26 mouse cellular contexts compared by ENCODE assay signal in the genomic region with DNA sequence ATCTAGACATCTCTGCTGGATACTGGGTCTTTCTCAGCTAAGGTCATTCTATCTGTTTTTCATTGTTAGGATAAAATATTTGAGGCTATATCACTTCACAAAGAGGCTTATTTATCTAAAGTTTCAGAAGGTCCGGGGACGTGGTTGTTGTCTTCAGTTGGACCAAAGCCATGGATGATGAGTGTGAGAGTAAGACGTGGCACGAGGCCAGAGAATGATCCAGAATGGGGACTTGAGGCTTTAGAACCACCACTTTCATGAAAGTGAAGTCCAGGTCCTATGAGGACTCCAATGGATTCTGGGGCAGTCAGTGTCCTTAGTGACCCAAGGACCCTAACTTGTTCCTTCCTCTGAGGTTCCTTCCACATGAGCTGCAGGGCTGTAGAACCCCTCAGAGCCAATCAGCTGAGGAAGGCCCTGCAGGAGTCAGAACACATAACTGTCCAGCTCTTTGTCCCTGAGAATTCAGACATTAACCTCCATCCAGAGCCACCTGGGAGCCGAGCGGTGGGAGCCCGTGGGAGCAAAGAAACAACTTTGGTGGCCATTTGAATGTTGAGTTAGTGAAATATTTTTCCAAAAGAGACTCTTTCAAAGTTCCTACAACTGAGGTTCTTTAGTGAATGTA. TPM values are rescaled to one million over a fixed set of nuclear protein-coding genes. Genes with fewer than 3 reads are reported as not detected.
DNase-seq lines count a peak whose midpoint lies in the region; ATAC-seq and TF ChIP-seq lines count a peak whose summit lies in the region.
"Had no signal": no experiment of that assay in that cellular context is flagged by ENCODE, and none has a peak within 500 bp of the region (broad histone marks: within the 10 kb centered on the region; RNA-seq: fewer than 3 reads in every experiment).

No protein-coding gene starts in this region.

- DNase-seq in heart, embryonic 10.5 days (ENCODE audit: low spot score) = peak; percentile 38
- no peak for DNase-seq in heart, postnatal 36 days
- DNase-seq in MEL (ENCODE audit: low read depth, low spot score) = peak; percentile 61
- no peak for DNase-seq in adrenal gland, adult 18-20 months (ENCODE audit: low spot score in 2 of 2)
- no peak for DNase-seq in left cerebral cortex, adult 2 months (ENCODE audit: extremely low spot score in 1 of 2, low spot score in 2 of 2)
- no peak for DNase-seq in cerebellum, adult 8-10 months
- DNase-seq: adrenal gland, adult 2 months; adrenal gland, postnatal 10 days; adrenal gland, postnatal 25 days; cerebellum, adult 11 months; cerebellum, adult 18-20 months; cerebellum, adult 9-10 months; cerebellum, postnatal 10 days; cerebellum, postnatal 36 days; embryo, embryonic 11 days had no signal

- WGBS in heart, embryonic 10.5 days = 86% methylated on average over 7 of the region's 7 CpGs

- no peak overlapping the region for H3K9ac ChIP-seq in MEL (ENCODE audit: control insufficient read depth, low read depth, low read length, poor library complexity, severe bottlenecking)
- H3K9ac ChIP-seq: embryonic facial prominence, embryonic 13.5 days; embryonic facial prominence, embryonic 15.5 days; forebrain, embryonic 12.5 days had no signal

- ATAC-seq in erythroblast, adult 5-6 weeks (replicated peaks; ENCODE audit: low FRiP score, poor library complexity, severe bottlenecking) = peak; percentile 67
- ATAC-seq in megakaryocyte progenitor cell, adult 5-6 weeks (replicated peaks; ENCODE audit: poor library complexity) = peak; percentile 45
- ATAC-seq: activated CD4-positive, CD25-positive, alpha-beta regulatory T cell, adult 4 months; forebrain, embryonic 14.5 days; forebrain, embryonic 16.5 days; Patski had no signal

- TF ChIP-seq RAD21 in MEL (IDR thresholded peaks at IDR 0.05; ENCODE audit: low read depth, low read length) = no peak

- H3K9me3 ChIP-seq in heart, embryonic 10.5 days = no peaks in the 10 kb centered on the region
- H3K9me3 ChIP-seq in MEL (replicated peaks; ENCODE audit: insufficient read depth, low read length) = no peaks in the 10 kb centered on the region
- H3K9me3 ChIP-seq: embryonic facial prominence, embryonic 13.5 days; embryonic facial prominence, embryonic 15.5 days; forebrain, embryonic 10.5 days; forebrain, embryonic 12.5 days had no signal

- H3K36me3 ChIP-seq in heart, embryonic 10.5 days = no peaks in the 10 kb centered on the region
- H3K36me3 ChIP-seq in MEL (ENCODE audit: control insufficient read depth in 1 of 2, insufficient read depth in 2 of 2, low read length in 2 of 2) = peaks cover 0 to 3% of the 10 kb centered on the region in 2 experiments; a peak in 2 of 4 replicates
- H3K36me3 ChIP-seq: embryonic facial prominence, embryonic 13.5 days; embryonic facial prominence, embryonic 15.5 days; forebrain, embryonic 10.5 days; forebrain, embryonic 12.5 days had no signal

- no peaks in the 10 kb centered on the region for H3K79me2 ChIP-seq in MEL (ENCODE audit: control insufficient read depth, insufficient read depth, low read length, poor library complexity)

- intact Hi-C loops in heart, postnatal 36 days (cut with DNase I) = no loop called here
- intact Hi-C loops in left cerebral cortex, adult 2 months (cut with DNase I) = no loop called here

- no peak for TF ChIP-seq CTCF in MEL (IDR thresholded peaks at IDR 0.05 in 2 of 3, conservative IDR thresholded peaks at IDR 0.05 in 1 of 3; ENCODE audit: control insufficient read depth in 1 of 3, insufficient read depth in 1 of 3, low read depth in 2 of 3, low read length in 3 of 3, poor library complexity in 1 of 3, severe bottlenecking in 1 of 3)
- no peak for TF ChIP-seq CTCF in left cerebral cortex, adult 2 months (IDR thresholded peaks at IDR 0.05)

- H3K4me1 ChIP-seq in heart, embryonic 10.5 days = no peaks in the 10 kb centered on the region
- H3K4me1 ChIP-seq in MEL (ENCODE audit: control insufficient read depth in 1 of 2, insufficient read depth in 2 of 2, low read length in 2 of 2) = peaks cover 2 to 5% of the 10 kb centered on the region in 2 experiments; a peak in 3 of 4 replicates
- H3K4me1 ChIP-seq: forebrain, embryonic 10.5 days; forebrain, embryonic 12.5 days had no signal

- peak in 1 of 2 experiments; percentile 27; a peak in 1 of 4 replicates for TF ChIP-seq EP300 in MEL (IDR thresholded peaks at IDR 0.05; ENCODE audit: low read depth in 1 of 2, low read length in 2 of 2)

- no peak for TF ChIP-seq POLR2A in MEL (IDR thresholded peaks at IDR 0.05; ENCODE audit: control insufficient read depth in 1 of 2, insufficient read depth in 1 of 2, low read depth in 1 of 2, low read length in 2 of 2, poor library complexity in 1 of 2)

- H3K27ac ChIP-seq in heart, embryonic 10.5 days = no peak overlapping the region
- no peak overlapping the region for H3K27ac ChIP-seq in MEL (ENCODE audit: control insufficient read depth, low read depth, low read length)
- no peak overlapping the region for H3K27ac ChIP-seq in left cerebral cortex, adult 2 months
- H3K27ac ChIP-seq: embryonic facial prominence, embryonic 13.5 days; embryonic facial prominence, embryonic 15.5 days; forebrain, embryonic 10.5 days; forebrain, embryonic 12.5 days had no signal

- H3K4me3 ChIP-seq in heart, embryonic 10.5 days = no peak overlapping the region
- no peak overlapping the region for H3K4me3 ChIP-seq in MEL (ENCODE audit: control insufficient read depth in 1 of 2, insufficient read depth in 1 of 2, low read depth in 2 of 2, low read length in 2 of 2)
- H3K4me3 ChIP-seq in left cerebral cortex, adult 2 months = no peak overlapping the region
- H3K4me3 ChIP-seq: embryonic facial prominence, embryonic 13.5 days; embryonic facial prominence, embryonic 15.5 days; forebrain, embryonic 10.5 days; forebrain, embryonic 12.5 days had no signal

- H3K27me3 ChIP-seq in heart, embryonic 10.5 days (ENCODE audit: insufficient read depth, poor library complexity, severe bottlenecking) = no peaks in the 10 kb centered on the region
- no peaks in the 10 kb centered on the region for H3K27me3 ChIP-seq in MEL (ENCODE audit: control insufficient read depth in 1 of 2, insufficient read depth in 2 of 2, low read length in 2 of 2)
- H3K27me3 ChIP-seq: embryonic facial prominence, embryonic 13.5 days; embryonic facial prominence, embryonic 15.5 days; forebrain, embryonic 12.5 days had no signal

TF ChIP-seq in MEL, 35 proteins besides CTCF, POLR2A, EP300 and RAD21:
- TF ChIP-seq GATA1 (IDR thresholded peaks at IDR 0.05; ENCODE audit: low read depth, low read length) (peak; percentile 12; the same call in 1 of the 2 replicates), ZC3H11A (IDR thresholded peaks at IDR 0.05; ENCODE audit: low read depth, low read length) (no peak), RCOR1 (IDR thresholded peaks at IDR 0.05; ENCODE audit: low read depth, low read length) (no peak), CHD2 (IDR thresholded peaks at IDR 0.05; ENCODE audit: low read length) (no peak), MEF2A (IDR thresholded peaks at IDR 0.05; ENCODE audit: extremely low read depth, insufficient replicate concordance, low read depth, low read length, poor library complexity, severe bottlenecking) (no peak)
TF ChIP-seq in MEL: peak in this region for 1.

RNA-seq across cellular contexts. Expression of a gene that starts 14.4 kb away (rescaled TPM):
- polyA plus RNA-seq in heart, embryonic 10.5 days (2016; fragmentation: Nextera tagmentation; extraction: Ambion mirVana) = 0.70 and 0.82 TPM in 2 replicates
- 1 to 10 TPM; 1.6 to 2.1 TPM for total RNA-seq in heart, postnatal 36 days (2021)
- total RNA-seq in MEL (2012; rRNA removed) = 4.9 and 6.4 TPM in 2 replicates
- 1 to 10 TPM in 1 of 2 experiments, not detected in 1; 8.5 TPM for polyA plus RNA-seq in MEL (2012; ENCODE audit: insufficient read depth in 1 of 2, insufficient read length in 2 of 2, low read depth in 1 of 2, low replicate concordance in 2 of 2, missing spikeins in 1 of 2)
- 27.2 and 27.7 TPM in 2 replicates for total RNA-seq in erythroblast, adult 5-6 weeks (2015; ENCODE audit: low replicate concordance)
- total RNA-seq in erythroblast, adult 5-6 weeks (2017; ENCODE audit: low replicate concordance) = 11.2 and 15.6 TPM in 2 replicates
- total RNA-seq in megakaryocyte progenitor cell, adult 5-6 weeks (2015) = 84.9 and 91.5 TPM in 2 replicates
- 32.5 and 36.9 TPM in 2 replicates for total RNA-seq in megakaryocyte progenitor cell, adult 5-6 weeks (2017)
- total RNA-seq in adrenal gland, adult 18-20 months (2021) = 1 to 10 TPM; 1.5 to 2.2 TPM
- total RNA-seq in left cerebral cortex, adult 2 months (2021) = 1 to 10 TPM; 3.1 to 4.0 TPM
- polyA plus RNA-seq: C2C12, Patski had no signal

Comparison
In these comparisons a context has a peak if more than half of its experiments do, and no peak if none do; other contexts are left out.
1. DNase-seq: peak in heart, embryonic 10.5 days (single experiment) and MEL (single experiment); none in heart, postnatal 36 days (0 of 2), adrenal gland, adult 18-20 months (0 of 2), left cerebral cortex, adult 2 months (0 of 2) and cerebellum, adult 8-10 months (single experiment).